ENCODE assay signal across 25 mouse cellular contexts in genomic region chr6:143378126-143378525, GRCm38 (mm10).
"Had no signal": no experiment of that assay in that cellular context is flagged by ENCODE, and none has a peak within 500 bp of the region (broad histone marks: within the 10 kb centered on the region; RNA-seq: fewer than 3 reads in every experiment).

No protein-coding gene starts in this region.

- H3K9ac ChIP-seq: heart, embryonic 13.5 days; heart, embryonic 15.5 days; hindbrain, embryonic 12.5 days; hindbrain, embryonic 14.5 days; intestine, embryonic 15.5 days; liver, embryonic 13.5 days; liver, embryonic 15.5 days; liver, postnatal 0 days had no signal

- H3K9me3 ChIP-seq: heart, embryonic 13.5 days; heart, embryonic 15.5 days; hindbrain, embryonic 10.5 days; hindbrain, embryonic 12.5 days; intestine, embryonic 15.5 days; liver, embryonic 13.5 days; liver, embryonic 15.5 days had no signal

- H3K27me3 ChIP-seq: heart, embryonic 13.5 days; heart, embryonic 15.5 days; hindbrain, embryonic 12.5 days; intestine, embryonic 15.5 days; liver, embryonic 13.5 days; liver, embryonic 15.5 days had no signal

- H3K36me3 ChIP-seq: heart, embryonic 13.5 days; heart, embryonic 15.5 days; hindbrain, embryonic 10.5 days; hindbrain, embryonic 12.5 days; intestine, embryonic 15.5 days; liver, embryonic 13.5 days; liver, embryonic 15.5 days had no signal

- H3K4me3 ChIP-seq: heart, embryonic 13.5 days; heart, embryonic 15.5 days; hindbrain, embryonic 10.5 days; hindbrain, embryonic 12.5 days; intestine, embryonic 15.5 days; layer of hippocampus, adult 2 months; left cerebral cortex, adult 2 months; liver, embryonic 13.5 days; liver, embryonic 15.5 days had no signal

- H3K27ac ChIP-seq: heart, embryonic 13.5 days; heart, embryonic 15.5 days; hindbrain, embryonic 10.5 days; hindbrain, embryonic 12.5 days; hindbrain, embryonic 14.5 days; intestine, embryonic 15.5 days; layer of hippocampus, adult 2 months; left cerebral cortex, adult 2 months; liver, embryonic 13.5 days; liver, embryonic 15.5 days had no signal

- H3K4me2 ChIP-seq: heart, embryonic 11.5 days; heart, embryonic 13.5 days; heart, embryonic 15.5 days; hindbrain, embryonic 12.5 days; hindbrain, embryonic 14.5 days; intestine, embryonic 15.5 days; liver, embryonic 11.5 days; liver, embryonic 13.5 days; liver, embryonic 15.5 days had no signal

- DNase-seq: gastrocnemius, postnatal 25 days; heart, postnatal 14 days; heart, postnatal 4 days; kidney, adult 18-20 months; kidney, adult 8-10 months; kidney, postnatal 10 days; kidney, postnatal 25 days; kidney, postnatal 4 days; liver; liver, embryonic 13.5 days; liver, postnatal 0 days had no signal

- ATAC-seq: hindbrain, embryonic 16.5 days; inflammation-experienced regulatory T-cells, adult 6 months; intestine, embryonic 15.5 days; intestine, postnatal 0 days; liver, postnatal 0 days had no signal

- H3K4me1 ChIP-seq: heart, embryonic 13.5 days; heart, embryonic 15.5 days; hindbrain, embryonic 12.5 days; intestine, embryonic 15.5 days; liver, embryonic 13.5 days; liver, embryonic 15.5 days had no signal
